Mouse (Mus musculus) olfactory bulb, adult 2 months (tissue): ENCODE results near the gene Prss57.

Experiments used
- CTCF ChIP-seq: fragments of 200-500 bp; IDR thresholded peaks from 2 replicates; pipeline ENCODE4 v1.5.1; 2012; ENCODE audit warnings: low read depth, mild to moderate bottlenecking, low read length, moderate library complexity; ENCODE audit not compliant: insufficient read depth
- POLR2A ChIP-seq: fragments of 200-500 bp; IDR thresholded peaks from 2 replicates; pipeline ENCODE4 v1.6.1; 2012; ENCODE audit warnings: mild to moderate bottlenecking, low read depth, low read length, moderate library complexity; ENCODE audit not compliant: insufficient read depth

GRCm38 (mm10) chr10:79738259-79738658 lies 52.5 kb downstream of the Prss57 start:
- TF ChIP-seq CTCF (peak; percentile 35; the same call in 1 of the 2 replicates), POLR2A (no peak)
